Mouse (Mus musculus) testis, adult 2 months (tissue): ENCODE measurements at regions not wholly inside any gene's neighbourhood (a gene's known extent, or its start where the extent isn't known, plus 50 kb on each side); places are given as distances from the start of the nearest gene placed in this dataset.

Source experiments
- CTCF ChIP-seq: fragments of 200-500 bp; IDR thresholded peaks from 2 replicates; pipeline ENCODE4 v1.5.1; 2012; ENCODE audit warnings: low read depth, mild to moderate bottlenecking, inconsistent platforms, low read length, moderate library complexity; ENCODE audit not compliant: control insufficient read depth, insufficient read depth, insufficient replicate concordance
- POLR2A ChIP-seq: fragments of 200-500 bp; IDR thresholded peaks from 2 replicates; pipeline ENCODE4 v1.6.1; 2012; ENCODE audit warnings: low read depth, mild to moderate bottlenecking, inconsistent platforms, low read length, moderate library complexity; ENCODE audit not compliant: control insufficient read depth

DNA sequence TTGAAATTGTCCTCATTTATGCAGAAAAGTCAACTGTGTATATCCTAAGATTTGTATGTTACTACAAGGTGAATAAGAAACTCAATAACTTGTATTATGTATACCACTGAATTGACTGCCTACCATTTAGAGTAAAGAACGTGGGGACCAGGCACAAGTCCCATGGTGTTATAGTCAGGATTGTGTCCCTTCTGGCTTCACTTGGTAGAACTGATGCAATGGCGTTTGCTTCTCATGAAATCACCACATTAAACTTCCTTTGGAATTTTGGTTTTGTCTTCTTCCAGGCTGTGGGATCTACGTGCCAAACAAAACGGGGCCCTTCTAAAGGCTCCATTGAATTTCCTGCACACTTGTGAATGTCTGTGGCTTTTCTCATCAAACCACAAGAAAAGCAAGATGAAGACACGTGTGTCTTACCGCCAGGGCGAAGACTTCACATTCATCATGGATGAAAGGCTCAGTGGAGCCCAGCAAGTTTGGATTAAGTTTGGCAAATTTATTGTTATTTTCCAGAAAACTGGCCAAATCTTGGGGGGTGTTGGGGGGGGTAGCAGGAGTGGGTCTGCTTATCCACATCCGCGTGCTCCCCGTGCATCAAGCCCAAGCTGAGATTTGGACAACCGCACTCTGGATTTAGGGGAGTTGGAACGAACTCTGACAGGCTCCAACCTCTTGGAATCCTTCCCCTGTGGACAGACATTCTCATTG is 353.3 kb downstream of the Ankrd50 start:
- TF ChIP-seq CTCF (no peak), POLR2A (no peak)
